Mouse (Mus musculus) lung, postnatal 4 days (tissue): ENCODE results near the gene Cc2d2a.

Source experiments
- DNase-seq, 2 experiments: peaks; one replicate each; pipeline ENCODE4 v3.0.0; 2021

Cc2d2a gene

DNA sequence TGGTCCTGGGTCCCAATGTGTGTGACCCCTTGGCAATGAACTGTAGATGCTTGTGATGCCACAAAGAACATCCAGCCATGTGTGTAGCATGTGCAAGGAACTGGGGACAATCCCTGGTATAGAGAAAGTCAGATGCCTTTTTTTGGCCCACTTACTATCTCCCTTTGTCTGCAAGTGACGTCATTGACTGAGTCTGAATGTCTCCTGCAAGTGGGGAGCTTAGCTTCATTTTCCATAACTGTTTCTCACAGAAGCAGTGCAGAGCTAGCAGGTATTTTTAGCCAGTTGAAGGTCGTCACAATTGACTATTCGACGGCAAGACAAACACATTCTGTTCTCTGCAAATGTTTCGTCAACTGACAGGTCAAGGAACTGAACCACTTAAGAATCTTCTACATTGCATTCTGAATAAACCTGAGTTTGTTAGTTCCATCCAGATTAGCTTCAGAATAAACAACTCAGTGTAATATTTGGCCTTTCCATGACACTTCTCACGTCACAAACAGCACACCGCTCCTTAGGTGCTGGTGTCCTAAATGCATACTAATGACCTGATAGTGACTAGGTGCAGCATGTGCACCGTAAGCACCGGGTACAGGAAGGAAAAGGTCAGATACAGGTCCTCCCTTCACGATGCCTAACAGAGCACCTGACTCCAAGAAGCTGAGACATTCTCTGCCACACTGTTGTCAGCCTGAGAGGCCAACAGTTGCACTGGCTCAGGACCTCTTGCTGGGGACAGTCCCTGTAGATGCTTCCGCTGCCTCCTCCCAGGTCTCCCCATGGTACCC is 66.4 kb downstream of the Cc2d2a start:
- no peak for DNase-seq

DNA sequence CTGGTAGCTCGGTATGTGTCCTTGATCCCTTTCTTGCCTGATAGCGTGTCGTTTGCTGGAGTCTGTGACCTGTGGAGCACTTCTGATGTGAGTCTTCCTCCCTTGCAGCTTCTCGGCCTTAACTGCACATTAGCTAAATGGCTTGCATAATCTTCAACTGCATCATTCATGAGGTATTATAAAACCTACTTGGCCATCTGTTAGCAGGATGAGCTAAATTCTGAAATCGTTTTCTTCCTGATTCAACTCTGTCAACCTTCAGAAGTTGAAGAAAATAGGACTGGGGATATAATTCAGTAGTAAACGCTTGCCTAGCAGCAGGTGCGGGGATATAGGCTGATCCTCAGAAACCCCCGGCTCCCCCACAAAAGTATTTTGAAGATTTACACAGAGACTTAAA is 70.2 kb downstream of the Cc2d2a start:
- no peak for DNase-seq

- no peak for DNase-seq
Observed at GRCm38 (mm10) chr5:43744187-43744586, 82.0 kb downstream of the Cc2d2a start.

GRCm38 (mm10) chr5:43745156-43745555 is 83.0 kb downstream of the Cc2d2a start:
- no peak for DNase-seq

DNA sequence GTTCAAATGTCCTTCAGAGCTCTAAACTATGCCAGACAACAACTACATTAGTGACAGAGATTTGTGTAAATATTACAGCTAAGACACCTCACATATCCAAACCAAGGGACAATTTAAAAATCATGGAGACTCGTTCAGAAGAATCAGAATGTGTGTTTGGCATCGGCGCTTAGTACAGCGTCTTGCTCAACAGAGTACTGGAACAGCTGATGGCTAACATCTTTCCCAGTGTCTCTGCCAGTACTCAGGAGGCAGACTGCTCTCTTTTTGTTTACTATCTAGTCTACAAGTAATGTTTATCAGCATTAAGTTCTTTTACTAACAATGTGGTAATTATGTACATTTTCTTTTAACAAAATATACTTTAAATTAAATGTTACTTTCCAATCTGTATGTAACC is 85.9 kb downstream of the Cc2d2a start:
- no peak for DNase-seq

- no peak for DNase-seq
Observed at GRCm38 (mm10) chr5:43749092-43749491, 86.9 kb downstream of the Cc2d2a start.

GRCm38 (mm10) chr5:43770618-43771354 is 108.6 kb downstream of the Cc2d2a start:
- DNase-seq: no peak

GRCm38 (mm10) chr5:43771555-43771954 is 109.4 kb downstream of the Cc2d2a start:
- DNase-seq: no peak

DNA sequence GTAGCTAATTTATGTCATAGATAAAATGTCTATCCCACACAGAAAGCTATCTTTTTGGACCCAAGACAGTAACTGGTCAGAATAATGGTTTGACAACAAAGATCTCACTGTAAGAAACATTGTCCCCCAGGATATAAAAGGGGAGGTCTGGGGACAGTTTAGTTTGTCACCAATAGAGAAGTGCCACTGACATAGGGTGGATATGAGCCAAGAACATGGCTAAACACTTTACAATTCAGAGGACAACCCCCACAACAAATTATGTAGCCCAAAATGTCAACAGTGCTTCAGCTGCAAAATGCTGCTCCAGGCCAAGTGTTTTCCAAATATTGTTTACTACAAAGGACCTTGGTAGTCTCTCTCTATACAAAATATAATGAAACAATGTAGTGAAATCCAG is 114.3 kb downstream of the Cc2d2a start:
- DNase-seq: no peak

GRCm38 (mm10) chr5:43776993-43777392 is 114.8 kb downstream of the Cc2d2a start:
- no peak for DNase-seq

GRCm38 (mm10) chr5:43778583-43778982 is 116.4 kb downstream of the Cc2d2a start:
- no peak for DNase-seq

GRCm38 (mm10) chr5:43781423-43781976 is 119.4 kb downstream of the Cc2d2a start:
- DNase-seq: peak in 1 of 2 experiments; percentile 69

DNA sequence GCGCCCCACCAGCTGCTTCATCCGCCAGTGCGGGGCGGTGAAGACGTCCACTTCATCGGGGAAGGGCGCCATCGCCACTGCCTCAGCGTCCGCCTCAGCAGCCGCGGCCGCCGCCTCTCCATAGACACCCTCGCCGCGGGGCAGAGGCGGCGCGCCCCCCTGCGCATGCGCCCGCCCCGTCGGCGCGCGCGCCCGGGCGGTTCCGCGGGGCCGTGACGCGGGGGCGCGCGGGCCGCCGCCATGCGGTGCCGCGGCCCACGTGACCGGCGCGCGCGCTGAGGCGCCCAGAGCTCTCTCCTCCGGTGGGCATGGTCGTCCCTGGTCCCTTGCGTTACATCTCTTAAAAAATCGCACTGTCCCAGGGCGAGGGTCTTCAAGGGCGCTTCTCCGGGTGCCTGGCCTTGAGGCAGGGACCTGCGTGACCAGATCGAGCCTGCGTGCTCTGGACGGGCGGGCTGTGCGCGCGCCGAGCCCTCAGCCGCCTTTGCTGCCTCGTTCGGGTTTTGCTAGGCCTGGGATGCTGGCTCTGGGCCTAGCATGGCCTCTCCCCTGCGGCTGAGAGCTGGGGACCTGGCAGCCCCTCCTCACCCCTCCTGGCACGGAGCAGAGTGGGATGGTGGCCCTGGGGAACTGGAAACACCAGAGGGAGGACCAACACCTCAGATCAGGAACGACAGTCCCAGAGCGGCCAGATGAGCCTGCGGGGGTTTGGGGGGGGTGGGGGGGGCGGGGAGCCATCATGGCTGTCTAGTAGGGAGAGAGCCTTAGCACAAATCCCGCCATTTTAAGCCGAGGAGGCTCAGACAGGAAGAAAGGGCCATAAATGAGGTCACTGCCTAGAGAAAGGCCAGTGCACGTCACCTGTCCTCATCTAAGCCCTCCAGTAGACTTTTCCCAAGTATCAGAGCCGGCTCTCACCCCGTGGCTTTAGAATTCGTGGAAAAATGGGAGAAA is 120.1 kb downstream of the Cc2d2a start:
- peak; percentile 82 to 91 for DNase-seq

GRCm38 (mm10) chr5:43783996-43784395 is 121.8 kb downstream of the Cc2d2a start:
- no peak for DNase-seq

- DNase-seq: no peak
Observed at GRCm38 (mm10) chr5:43786607-43787006, 124.5 kb downstream of the Cc2d2a start.

DNA sequence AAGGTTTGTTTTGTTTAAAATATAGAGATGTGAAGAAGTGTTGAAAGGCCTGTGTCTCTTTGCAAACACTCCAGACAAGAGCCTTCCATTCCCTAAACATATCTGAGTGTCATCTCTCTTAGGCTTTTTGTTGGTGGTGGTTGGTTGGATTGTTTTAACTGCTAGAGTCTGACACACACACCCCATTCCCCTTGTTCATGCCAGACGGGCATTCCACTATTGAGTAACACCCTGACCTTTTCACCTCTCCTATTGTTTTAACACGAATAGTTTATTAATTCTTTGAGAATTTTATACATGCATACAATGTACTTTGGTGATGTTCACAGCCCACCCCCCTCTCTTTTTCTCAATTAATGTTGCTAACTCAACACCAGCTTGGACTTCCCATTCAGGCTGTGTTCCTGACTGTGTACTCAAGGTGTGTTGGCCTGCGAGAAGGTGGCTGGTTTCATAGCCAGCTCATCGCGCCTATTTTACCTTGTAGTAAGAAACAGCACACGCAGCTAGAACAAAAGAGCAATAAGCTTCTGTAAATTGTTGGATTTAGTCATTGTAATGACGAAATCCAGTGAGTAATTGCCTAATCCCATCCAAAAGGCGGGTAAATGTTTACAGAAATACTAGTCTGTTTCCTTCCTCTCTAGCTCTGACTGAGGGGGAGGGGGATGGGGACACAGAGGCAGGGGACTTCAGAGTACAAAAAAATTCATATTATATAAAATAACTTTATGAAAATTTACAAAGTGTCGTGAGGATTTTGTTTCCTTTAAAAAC is 126.0 kb downstream of the Cc2d2a start:
- DNase-seq: peak; percentile 31 to 38
